ENCODE assay signal across 22 mouse cellular contexts in genomic region chr1:161032345-161032744, GRCm38 (mm10). TPM values are rescaled to one million over a fixed set of nuclear protein-coding genes. Genes with fewer than 3 reads are reported as not detected.
A peak's percentile ranks its signal among the peaks of the same experiment; 100 is the strongest.
DNase-seq lines count a peak whose midpoint lies in the region; ATAC-seq and TF ChIP-seq lines count a peak whose summit lies in the region.
"Had no signal": no experiment of that assay in that cellular context is flagged by ENCODE, and none has a peak within 500 bp of the region (broad histone marks: within the 10 kb centered on the region; RNA-seq: fewer than 3 reads in every experiment).

No protein-coding gene starts in this region.

- no peak for DNase-seq in embryonic facial prominence, embryonic 10.5 days (ENCODE audit: low spot score)
- DNase-seq in liver, embryonic 13.5 days, result no peak
- DNase-seq in liver, postnatal 0 days, result no peak
- DNase-seq in adrenal gland, adult 2 months, result peak; percentile 81
- peak; percentile 41 for DNase-seq in brain, adult 2 months (ENCODE audit: low read depth, low spot score)
- no peak for DNase-seq in cerebellum, postnatal 14 days
- DNase-seq in embryo, embryonic 10.5 days (ENCODE audit: low spot score), result no peak
- DNase-seq: cerebellum, adult 8-10 months; kidney, adult 8-10 months; layer of hippocampus, postnatal 36 days; lung, adult 2 months; lung, postnatal 14 days had no signal

- H3K27ac ChIP-seq in embryonic facial prominence, embryonic 13.5 days, result no peak overlapping the region
- no peak overlapping the region for H3K27ac ChIP-seq in embryonic facial prominence, embryonic 10.5 days (replicated peaks)
- H3K27ac ChIP-seq in liver, embryonic 13.5 days, result peak overlapping the region; percentile 41
- no peak overlapping the region for H3K27ac ChIP-seq in liver, postnatal 0 days (ENCODE audit: low read depth)
- H3K27ac ChIP-seq: forebrain, embryonic 13.5 days; heart, embryonic 10.5 days; hindbrain, embryonic 15.5 days; limb, embryonic 13.5 days; neural tube, embryonic 15.5 days; stomach, postnatal 0 days had no signal

- H3K36me3 ChIP-seq in embryonic facial prominence, embryonic 13.5 days, result peaks cover 47% of the 10 kb centered on the region
- H3K36me3 ChIP-seq in embryonic facial prominence, embryonic 10.5 days (replicated peaks), result peaks cover 60% of the 10 kb centered on the region
- H3K36me3 ChIP-seq in liver, embryonic 13.5 days, result peaks cover 34% of the 10 kb centered on the region
- peaks cover 14% of the 10 kb centered on the region for H3K36me3 ChIP-seq in liver, postnatal 0 days (replicated peaks; ENCODE audit: insufficient read depth, low read length)

- 89% methylated on average over 7 of the region's 7 CpGs for WGBS in embryonic facial prominence, embryonic 13.5 days
- 93% methylated on average over 7 of the region's 7 CpGs for WGBS in embryonic facial prominence, embryonic 10.5 days
- WGBS in liver, embryonic 13.5 days (ENCODE audit: insufficient replicate concordance), result 69% methylated on average over 7 of the region's 7 CpGs
- 73% methylated on average over 7 of the region's 7 CpGs for WGBS in liver, postnatal 0 days (ENCODE audit: insufficient replicate concordance)

- TF ChIP-seq CTCF in liver, postnatal 0 days (IDR thresholded peaks at IDR 0.05; ENCODE audit: low read depth), result no peak

- H3K9me3 ChIP-seq in embryonic facial prominence, embryonic 13.5 days, result no peaks in the 10 kb centered on the region
- no peaks in the 10 kb centered on the region for H3K9me3 ChIP-seq in embryonic facial prominence, embryonic 10.5 days
- H3K9me3 ChIP-seq in liver, embryonic 13.5 days (replicated peaks), result no peaks in the 10 kb centered on the region
- no peaks in the 10 kb centered on the region for H3K9me3 ChIP-seq in liver, postnatal 0 days (ENCODE audit: low read length)
- H3K9me3 ChIP-seq: forebrain, embryonic 13.5 days; heart, embryonic 10.5 days; hindbrain, embryonic 15.5 days; limb, embryonic 13.5 days; neural tube, embryonic 15.5 days had no signal

- no peak for TF ChIP-seq EP300 in liver, postnatal 0 days (IDR thresholded peaks at IDR 0.05; ENCODE audit: low read depth)

- H3K4me1 ChIP-seq in embryonic facial prominence, embryonic 13.5 days, result peaks cover 9% of the 10 kb centered on the region
- peaks cover 10% of the 10 kb centered on the region for H3K4me1 ChIP-seq in embryonic facial prominence, embryonic 10.5 days
- H3K4me1 ChIP-seq in liver, embryonic 13.5 days (replicated peaks), result peaks cover 38% of the 10 kb centered on the region
- H3K4me1 ChIP-seq in liver, postnatal 0 days (ENCODE audit: insufficient read depth), result peaks cover 16% of the 10 kb centered on the region

- no peak for ATAC-seq in embryonic facial prominence, embryonic 13.5 days (ENCODE audit: insufficient number of reproducible peaks, insufficient read depth, low FRiP score, low TSS enrichment, low read depth)
- no peak for ATAC-seq in liver, embryonic 13.5 days (ENCODE audit: low read depth)
- no peak for ATAC-seq in liver, postnatal 0 days
- ATAC-seq: CD4-positive, CD25-positive, alpha-beta regulatory T cell, adult 4 months; forebrain, embryonic 13.5 days; Patski had no signal

- no peaks in the 10 kb centered on the region for H3K27me3 ChIP-seq in embryonic facial prominence, embryonic 13.5 days
- no peaks in the 10 kb centered on the region for H3K27me3 ChIP-seq in embryonic facial prominence, embryonic 10.5 days (replicated peaks; ENCODE audit: low read depth, poor library complexity, severe bottlenecking)
- no peaks in the 10 kb centered on the region for H3K27me3 ChIP-seq in liver, embryonic 13.5 days
- H3K27me3 ChIP-seq in liver, postnatal 0 days (ENCODE audit: insufficient read depth, low read length), result no peaks in the 10 kb centered on the region
- H3K27me3 ChIP-seq: forebrain, embryonic 13.5 days; hindbrain, embryonic 15.5 days; limb, embryonic 13.5 days; neural tube, embryonic 15.5 days; Patski had no signal

- no peak overlapping the region for H3K4me3 ChIP-seq in embryonic facial prominence, embryonic 13.5 days
- no peak overlapping the region for H3K4me3 ChIP-seq in embryonic facial prominence, embryonic 10.5 days
- H3K4me3 ChIP-seq in liver, embryonic 13.5 days (replicated peaks), result no peak overlapping the region
- H3K4me3 ChIP-seq in liver, postnatal 0 days (ENCODE audit: low read depth, low read length), result no peak overlapping the region
- H3K4me3 ChIP-seq: forebrain, embryonic 13.5 days; heart, embryonic 10.5 days; hindbrain, embryonic 15.5 days; limb, embryonic 13.5 days; neural tube, embryonic 15.5 days had no signal

- 0 out of 2 replicates have a peak overlapping the region, but pooled peaks have one; percentile 6 for H3K9ac ChIP-seq in embryonic facial prominence, embryonic 13.5 days
- peak overlapping the region; percentile 39 for H3K9ac ChIP-seq in liver, embryonic 13.5 days
- H3K9ac ChIP-seq in liver, postnatal 0 days (replicated peaks), result no peak overlapping the region
- H3K9ac ChIP-seq: limb, embryonic 13.5 days; neural tube, embryonic 15.5 days had no signal

- H3K4me2 ChIP-seq in embryonic facial prominence, embryonic 13.5 days, result no peak overlapping the region
- peak overlapping the region; percentile 29 for H3K4me2 ChIP-seq in liver, embryonic 13.5 days
- no peak overlapping the region for H3K4me2 ChIP-seq in liver, postnatal 0 days (ENCODE audit: low read depth, low read length)
- H3K4me2 ChIP-seq: midbrain, embryonic 11.5 days; neural tube, embryonic 15.5 days had no signal

RNA-seq across cellular contexts. Expression of gene Zbtb37, which starts 2.3 kb away (rescaled TPM):
- polyA plus RNA-seq in embryonic facial prominence, embryonic 13.5 days (2015; fragmentation: Nextera tagmentation; extraction: Ambion mirVana), result 8.8 and 11.7 TPM in 2 replicates
- polyA plus RNA-seq in embryonic facial prominence, embryonic 10.5 days (2016; fragmentation: Nextera tagmentation; extraction: Ambion mirVana), result 5.7 TPM in 2 replicates
- polyA plus RNA-seq in liver, embryonic 13.5 days (2015; fragmentation: Nextera tagmentation; extraction: Ambion mirVana), result 2.5 and 3.2 TPM in 2 replicates
- 2.0 and 2.3 TPM in 2 replicates for polyA plus RNA-seq in liver, postnatal 0 days (2015; fragmentation: Nextera tagmentation; extraction: Ambion mirVana)
- total RNA-seq in adrenal gland, adult 2 months (2021), result 10 to 100 TPM; 13.1 to 16.0 TPM
- 0.45 and 0.57 TPM in 2 replicates for polyA plus RNA-seq in adrenal gland, adult 2 months (2012; rRNA removed)

RNA-seq across cellular contexts. Expression of gene Dars2, which starts 38.1 kb away (rescaled TPM):
- 26.2 TPM in 2 replicates for polyA plus RNA-seq in embryonic facial prominence, embryonic 13.5 days (2015; fragmentation: Nextera tagmentation; extraction: Ambion mirVana)
- 59.0 and 68.3 TPM in 2 replicates for polyA plus RNA-seq in embryonic facial prominence, embryonic 10.5 days (2016; fragmentation: Nextera tagmentation; extraction: Ambion mirVana)
- 40.7 and 49.0 TPM in 2 replicates for polyA plus RNA-seq in liver, embryonic 13.5 days (2015; fragmentation: Nextera tagmentation; extraction: Ambion mirVana)
- polyA plus RNA-seq in liver, postnatal 0 days (2015; fragmentation: Nextera tagmentation; extraction: Ambion mirVana), result 13.8 and 16.2 TPM in 2 replicates
- 10 to 100 TPM; 26.5 to 27.4 TPM for total RNA-seq in adrenal gland, adult 2 months (2021)
- 6.9 and 11.5 TPM in 2 replicates for polyA plus RNA-seq in adrenal gland, adult 2 months (2012; rRNA removed)

RNA-seq across cellular contexts. Expression of gene Cenpl, which starts 38.2 kb away (rescaled TPM):
- polyA plus RNA-seq in embryonic facial prominence, embryonic 13.5 days (2015; fragmentation: Nextera tagmentation; extraction: Ambion mirVana), result 36.1 and 36.2 TPM in 2 replicates
- 36.2 and 40.7 TPM in 2 replicates for polyA plus RNA-seq in embryonic facial prominence, embryonic 10.5 days (2016; fragmentation: Nextera tagmentation; extraction: Ambion mirVana)
- polyA plus RNA-seq in liver, embryonic 13.5 days (2015; fragmentation: Nextera tagmentation; extraction: Ambion mirVana), result 35.3 and 39.8 TPM in 2 replicates
- polyA plus RNA-seq in liver, postnatal 0 days (2015; fragmentation: Nextera tagmentation; extraction: Ambion mirVana), result 19.5 and 20.2 TPM in 2 replicates
- 1 to 10 TPM; 1.8 to 2.5 TPM for total RNA-seq in adrenal gland, adult 2 months (2021)
- 0.19 and 0.35 TPM in 2 replicates for polyA plus RNA-seq in adrenal gland, adult 2 months (2012; rRNA removed)

RNA-seq across cellular contexts. Expression of gene Serpinc1, which starts 54.0 kb away (rescaled TPM):
- 2.3 and 5.5 TPM in 2 replicates for polyA plus RNA-seq in embryonic facial prominence, embryonic 13.5 days (2015; fragmentation: Nextera tagmentation; extraction: Ambion mirVana)
- polyA plus RNA-seq in embryonic facial prominence, embryonic 10.5 days (2016; fragmentation: Nextera tagmentation; extraction: Ambion mirVana), result 2.3 and 2.5 TPM in 2 replicates
- polyA plus RNA-seq in liver, embryonic 13.5 days (2015; fragmentation: Nextera tagmentation; extraction: Ambion mirVana), result 326 and 385 TPM in 2 replicates
- polyA plus RNA-seq in liver, postnatal 0 days (2015; fragmentation: Nextera tagmentation; extraction: Ambion mirVana), result 3,100 and 3,165 TPM in 2 replicates
- 1 to 10 TPM in 1 of 2 experiments, under 1 TPM in 1; 0.62 to 9.3 TPM for total RNA-seq in adrenal gland, adult 2 months (2021)
- 0.42 and 5.0 TPM in 2 replicates for polyA plus RNA-seq in adrenal gland, adult 2 months (2012; rRNA removed)

Comparison
In these comparisons a context has a peak if more than half of its experiments do, and no peak if none do; other contexts are left out.
1. DNase-seq: peak in adrenal gland, adult 2 months (single experiment) and brain, adult 2 months (single experiment); none in embryonic facial prominence, embryonic 10.5 days (single experiment), liver, embryonic 13.5 days (single experiment), liver, postnatal 0 days (single experiment), cerebellum, postnatal 14 days (0 of 2) and embryo, embryonic 10.5 days (single experiment).
2. RNA of gene Cenpl, which starts 38.2 kb away (polyA plus RNA-seq): 36.2 to 40.7 TPM in embryonic facial prominence, embryonic 10.5 days, 36.1 to 36.2 TPM in embryonic facial prominence, embryonic 13.5 days, 35.3 to 39.8 TPM in liver, embryonic 13.5 days and 19.5 to 20.2 TPM in liver, postnatal 0 days; 0.19 to 0.35 TPM in adrenal gland, adult 2 months; every median in the first group is over 10 times any median in the second.